ENCODE assay signal across 31 mouse cellular contexts in the genomic region with DNA sequence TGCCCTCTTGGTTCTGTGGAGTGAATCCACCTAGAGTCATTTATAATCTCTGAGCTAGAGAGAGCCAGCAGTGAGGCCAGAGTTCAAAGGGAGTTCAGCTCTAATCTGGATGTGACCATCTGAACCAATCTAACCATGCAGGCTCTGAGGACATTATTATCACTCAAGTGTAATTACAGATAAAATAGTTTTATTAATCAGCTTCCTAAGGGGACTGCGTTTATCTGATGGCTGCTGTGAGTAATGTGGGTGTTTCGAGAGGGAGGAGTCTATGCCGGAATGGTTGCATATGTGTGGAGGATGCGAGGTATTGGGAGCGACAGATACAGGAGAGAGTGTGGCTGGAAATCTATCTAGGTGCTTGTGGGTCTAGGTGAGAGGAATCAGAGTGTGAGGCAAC. TPM values are rescaled to one million over a fixed set of nuclear protein-coding genes. Genes with fewer than 3 reads are reported as not detected.
DNase-seq lines count a peak whose midpoint lies in the region; ATAC-seq and TF ChIP-seq lines count a peak whose summit lies in the region.
"Had no signal": no experiment of that assay in that cellular context is flagged by ENCODE, and none has a peak within 500 bp of the region (broad histone marks: within the 10 kb centered on the region; RNA-seq: fewer than 3 reads in every experiment).

No protein-coding gene starts in this region.

- TF ChIP-seq RAD21 in MEL (IDR thresholded peaks at IDR 0.05; ENCODE audit: low read depth, low read length), result no peak

- TF ChIP-seq CTCF in kidney, postnatal 0 days (IDR thresholded peaks at IDR 0.05; ENCODE audit: low read depth), result no peak
- no peak for TF ChIP-seq CTCF in MEL (IDR thresholded peaks at IDR 0.05 in 2 of 3, conservative IDR thresholded peaks at IDR 0.05 in 1 of 3; ENCODE audit: control insufficient read depth in 1 of 3, insufficient read depth in 1 of 3, low read depth in 2 of 3, low read length in 3 of 3, poor library complexity in 1 of 3, severe bottlenecking in 1 of 3)
- TF ChIP-seq CTCF in stomach, postnatal 0 days (IDR thresholded peaks at IDR 0.05; ENCODE audit: low read depth), result no peak

- no peak overlapping the region for H3K9ac ChIP-seq in kidney, postnatal 0 days (ENCODE audit: low read depth, low read length)
- H3K9ac ChIP-seq in MEL (ENCODE audit: control insufficient read depth, low read depth, low read length, poor library complexity, severe bottlenecking), result no peak overlapping the region
- H3K9ac ChIP-seq in intestine, embryonic 16.5 days (ENCODE audit: low read depth, low read length), result no peak overlapping the region
- H3K9ac ChIP-seq in stomach, postnatal 0 days (ENCODE audit: low read length), result no peak overlapping the region
- H3K9ac ChIP-seq: heart, embryonic 12.5 days; hindbrain, embryonic 15.5 days; liver, embryonic 12.5 days; liver, postnatal 0 days; midbrain, embryonic 15.5 days; neural tube, embryonic 15.5 days had no signal

- no peak overlapping the region for H3K4me2 ChIP-seq in kidney, postnatal 0 days (ENCODE audit: low read length)
- no peak overlapping the region for H3K4me2 ChIP-seq in intestine, embryonic 16.5 days (ENCODE audit: low read depth, low read length)
- no peak overlapping the region for H3K4me2 ChIP-seq in stomach, postnatal 0 days (replicated peaks; ENCODE audit: low read depth)
- H3K4me2 ChIP-seq: heart, embryonic 12.5 days; hindbrain, embryonic 15.5 days; liver, embryonic 12.5 days; midbrain, embryonic 15.5 days; neural tube, embryonic 15.5 days had no signal

- H3K36me3 ChIP-seq in kidney, postnatal 0 days (ENCODE audit: insufficient read depth, low read length), result no peaks in the 10 kb centered on the region
- peaks cover 0 to 9% of the 10 kb centered on the region in 2 experiments; a peak in 2 of 4 replicates for H3K36me3 ChIP-seq in MEL (ENCODE audit: control insufficient read depth in 1 of 2, insufficient read depth in 2 of 2, low read length in 2 of 2)
- no peaks in the 10 kb centered on the region for H3K36me3 ChIP-seq in intestine, embryonic 16.5 days (ENCODE audit: control insufficient read depth, insufficient read depth, low read length)
- H3K36me3 ChIP-seq in stomach, postnatal 0 days (ENCODE audit: control insufficient read depth, insufficient read depth, low read length), result no peaks in the 10 kb centered on the region
- H3K36me3 ChIP-seq: heart, embryonic 12.5 days; hindbrain, embryonic 15.5 days; liver, embryonic 12.5 days; midbrain, embryonic 15.5 days; neural tube, embryonic 15.5 days had no signal

- DNase-seq in kidney, postnatal 0 days (ENCODE audit: low spot score), result peak; percentile 15
- DNase-seq in kidney, postnatal 36 days, result no peak
- DNase-seq in MEL (ENCODE audit: low read depth, low spot score), result peak; percentile 16
- DNase-seq in stomach, postnatal 0 days (ENCODE audit: low spot score), result no peak
- no peak for DNase-seq in ovary, adult 18-20 months (ENCODE audit: low spot score)
- DNase-seq: cerebellum, adult 11 months; cerebellum, adult 9-10 months; cerebellum, postnatal 36 days; gastrocnemius, adult 2 months; gastrocnemius, postnatal 36 days; heart, adult 2 months; kidney, adult 8-10 months; kidney, postnatal 4 days; left cerebral cortex, postnatal 4 days; liver, postnatal 0 days; right cerebral cortex, postnatal 25 days had no signal

- no peaks in the 10 kb centered on the region for H3K79me2 ChIP-seq in MEL (ENCODE audit: control insufficient read depth, insufficient read depth, low read length, poor library complexity)

- 64% methylated on average over 5 of the region's 5 CpGs for WGBS in kidney, postnatal 0 days
- 44% methylated on average over 5 of the region's 5 CpGs for WGBS in intestine, embryonic 16.5 days
- WGBS in stomach, postnatal 0 days, result 40% methylated on average over 5 of the region's 5 CpGs

- no peak overlapping the region for H3K4me3 ChIP-seq in kidney, postnatal 0 days (replicated peaks; ENCODE audit: low read depth, low read length)
- no peak overlapping the region for H3K4me3 ChIP-seq in MEL (ENCODE audit: control insufficient read depth in 1 of 2, insufficient read depth in 1 of 2, low read depth in 2 of 2, low read length in 2 of 2)
- no peak overlapping the region for H3K4me3 ChIP-seq in intestine, embryonic 16.5 days (ENCODE audit: low read length)
- H3K4me3 ChIP-seq in stomach, postnatal 0 days (ENCODE audit: low read depth, low read length), result no peak overlapping the region
- H3K4me3 ChIP-seq: erythroblast, embryonic 14.5 days; gastrocnemius, adult 2 months; heart, adult 2 months; heart, embryonic 12.5 days; hindbrain, embryonic 15.5 days; liver, embryonic 12.5 days; midbrain, embryonic 15.5 days; neural tube, embryonic 15.5 days had no signal

- no peaks in the 10 kb centered on the region for H3K27me3 ChIP-seq in kidney, postnatal 0 days (ENCODE audit: insufficient read depth, low read length)
- no peaks in the 10 kb centered on the region; a peak in 1 of 4 replicates for H3K27me3 ChIP-seq in MEL (ENCODE audit: control insufficient read depth in 1 of 2, insufficient read depth in 2 of 2, low read length in 2 of 2)
- no peaks in the 10 kb centered on the region for H3K27me3 ChIP-seq in intestine, embryonic 16.5 days (replicated peaks; ENCODE audit: control insufficient read depth, insufficient read depth, low read length)
- no peaks in the 10 kb centered on the region for H3K27me3 ChIP-seq in stomach, postnatal 0 days (ENCODE audit: control insufficient read depth, insufficient read depth, low read length)
- H3K27me3 ChIP-seq: CH12.LX; heart, embryonic 12.5 days; hindbrain, embryonic 15.5 days; liver, embryonic 12.5 days; midbrain, embryonic 15.5 days; neural tube, embryonic 15.5 days; Patski had no signal

- TF ChIP-seq EP300 in MEL (IDR thresholded peaks at IDR 0.05; ENCODE audit: low read depth in 1 of 2, low read length in 2 of 2), result peak; percentile 56 to 62
- TF ChIP-seq EP300 in stomach, postnatal 0 days (optimal IDR thresholded peaks at IDR 0.05), result no peak

- TF ChIP-seq POLR2A in MEL (IDR thresholded peaks at IDR 0.05; ENCODE audit: control insufficient read depth in 1 of 2, insufficient read depth in 1 of 2, low read depth in 1 of 2, low read length in 2 of 2, poor library complexity in 1 of 2), result no peak

- no peak overlapping the region for H3K27ac ChIP-seq in kidney, postnatal 0 days
- no peak overlapping the region for H3K27ac ChIP-seq in MEL (ENCODE audit: control insufficient read depth, low read depth, low read length)
- H3K27ac ChIP-seq in intestine, embryonic 16.5 days (ENCODE audit: low read length), result no peak overlapping the region
- no peak overlapping the region for H3K27ac ChIP-seq in stomach, postnatal 0 days (replicated peaks)
- H3K27ac ChIP-seq: gastrocnemius, adult 2 months; heart, adult 2 months; hindbrain, embryonic 15.5 days; liver, embryonic 12.5 days; macrophage; midbrain, embryonic 15.5 days; neural tube, embryonic 15.5 days had no signal

- H3K4me1 ChIP-seq in kidney, postnatal 0 days (replicated peaks; ENCODE audit: insufficient read depth, low read length), result no peaks in the 10 kb centered on the region
- peaks cover 0 to 8% of the 10 kb centered on the region in 2 experiments; a peak in 1 of 4 replicates for H3K4me1 ChIP-seq in MEL (ENCODE audit: control insufficient read depth in 1 of 2, insufficient read depth in 2 of 2, low read length in 2 of 2)
- H3K4me1 ChIP-seq in intestine, embryonic 16.5 days (ENCODE audit: control insufficient read depth, insufficient read depth, low read length), result no peaks in the 10 kb centered on the region
- H3K4me1 ChIP-seq in stomach, postnatal 0 days (replicated peaks; ENCODE audit: control insufficient read depth, insufficient read depth), result no peaks in the 10 kb centered on the region
- H3K4me1 ChIP-seq: hindbrain, embryonic 15.5 days; liver, embryonic 12.5 days; midbrain, embryonic 15.5 days; neural tube, embryonic 15.5 days had no signal

- no peak; the same call in 1 of the 2 replicates for ATAC-seq in kidney, postnatal 0 days (replicated peaks; ENCODE audit: low FRiP score, low read depth)
- ATAC-seq in intestine, embryonic 16.5 days, result peak; percentile 82
- ATAC-seq in stomach, postnatal 0 days (ENCODE audit: low FRiP score, low TSS enrichment), result 0 out of 2 replicates have a peak, but pooled peaks have one; percentile 4
- no peak for ATAC-seq in cerebellum, adult (ENCODE audit: insufficient number of reproducible peaks, low FRiP score, low TSS enrichment)
- ATAC-seq: forebrain, embryonic 16.5 days; liver, embryonic 12.5 days; liver, postnatal 0 days; midbrain, embryonic 15.5 days; Patski had no signal

- H3K9me3 ChIP-seq in kidney, postnatal 0 days (replicated peaks; ENCODE audit: low read length), result no peaks in the 10 kb centered on the region
- H3K9me3 ChIP-seq in MEL (replicated peaks; ENCODE audit: insufficient read depth, low read length), result no peaks in the 10 kb centered on the region
- H3K9me3 ChIP-seq in intestine, embryonic 16.5 days (ENCODE audit: control insufficient read depth, low read length), result no peaks in the 10 kb centered on the region
- H3K9me3 ChIP-seq in stomach, postnatal 0 days (ENCODE audit: control insufficient read depth, low read length), result no peaks in the 10 kb centered on the region
- H3K9me3 ChIP-seq: heart, embryonic 12.5 days; hindbrain, embryonic 15.5 days; liver, embryonic 12.5 days; midbrain, embryonic 15.5 days; neural tube, embryonic 15.5 days had no signal

TF ChIP-seq in MEL, 35 proteins besides CTCF, POLR2A, EP300 and RAD21:
- TF ChIP-seq GATA1 (IDR thresholded peaks at IDR 0.05; ENCODE audit: low read depth, low read length), result peak; percentile 77
- TF ChIP-seq MYC (IDR thresholded peaks at IDR 0.05; ENCODE audit: low read depth, low read length), result no peak
- TF ChIP-seq ZNF384 (IDR thresholded peaks at IDR 0.05; ENCODE audit: low read depth, low read length), result no peak
- TF ChIP-seq TCF12 (IDR thresholded peaks at IDR 0.05; ENCODE audit: low read depth, low read length), result peak; percentile 53; the same call in 1 of the 2 replicates
- 0 out of 2 replicates have a peak, but pooled peaks have one; percentile 13 for TF ChIP-seq ETS1 (IDR thresholded peaks at IDR 0.05; ENCODE audit: low read depth, low read length)

RNA-seq across cellular contexts. Expression of a gene that starts 1.9 kb away (rescaled TPM):
- polyA plus RNA-seq in kidney, postnatal 0 days (2015; fragmentation: Nextera tagmentation; extraction: Ambion mirVana), result 4.8 and 6.5 TPM in 2 replicates
- not detected in 2 replicates for total RNA-seq in MEL (2012; rRNA removed)
- polyA plus RNA-seq in MEL (2012; ENCODE audit: insufficient read depth in 1 of 2, insufficient read length in 2 of 2, low read depth in 1 of 2, low replicate concordance in 2 of 2, missing spikeins in 1 of 2), result under 1 TPM in 1 of 2 experiments, not detected in 1; 0.07 TPM
- 0.15 and 0.22 TPM in 2 replicates for polyA plus RNA-seq in intestine, embryonic 16.5 days (2015; fragmentation: Nextera tagmentation; extraction: Ambion mirVana)
- 14.2 and 14.4 TPM in 2 replicates for polyA plus RNA-seq in stomach, postnatal 0 days (2015; fragmentation: Nextera tagmentation; extraction: Ambion mirVana)
- total RNA-seq: adrenal gland, postnatal 10 days; CH12.LX; gastrocnemius, adult 2 months; gastrocnemius, postnatal 36 days; heart, adult 2 months; hematopoietic stem cell, adult 5-6 weeks had no signal
- polyA plus RNA-seq: erythroblast, embryonic 14.5 days; forebrain, embryonic 16.5 days; heart, embryonic 12.5 days; heart, postnatal 0 days; hindbrain, embryonic 15.5 days; liver, embryonic 12.5 days; liver, postnatal 0 days; macrophage; midbrain, embryonic 15.5 days; neural tube, embryonic 15.5 days; Patski had no signal

Comparison
In these comparisons a context has a peak if more than half of its experiments do, and no peak if none do; other contexts are left out.
1. DNase-seq: peak in kidney, postnatal 0 days (single experiment) and MEL (single experiment); none in kidney, postnatal 36 days (0 of 2), stomach, postnatal 0 days (single experiment) and ovary, adult 18-20 months (single experiment).
2. ATAC-seq: peak in intestine, embryonic 16.5 days (single experiment) and stomach, postnatal 0 days (single experiment); none in kidney, postnatal 0 days (single experiment) and cerebellum, adult (single experiment).